Mouse (Mus musculus): ENCODE data around the gene Stab1. TPM values are rescaled to one million over a fixed set of nuclear protein-coding genes. Genes with fewer than 3 reads are reported as not detected.

Gene Stab1
- polyA plus RNA-seq, 1 experiment: 17.0 TPM

DNA sequence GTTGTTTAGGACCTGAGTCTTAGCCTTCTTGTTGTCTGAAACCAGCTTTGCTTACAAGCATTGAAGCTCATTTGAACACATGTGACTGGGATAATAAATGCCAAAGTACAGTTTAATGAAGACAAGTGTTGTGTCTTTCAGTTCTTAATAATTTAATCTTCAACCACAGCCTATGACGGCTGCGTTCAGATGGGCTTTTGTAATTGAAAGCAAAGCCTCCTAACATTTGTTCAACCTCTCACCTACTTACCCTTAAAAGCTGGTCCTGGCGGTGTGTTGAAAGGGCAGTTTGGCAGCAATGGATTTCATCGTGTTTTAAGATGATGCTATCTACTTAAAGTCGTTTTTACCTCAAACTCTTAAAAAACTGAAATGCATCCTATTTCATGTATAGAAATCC, 56.3 kb downstream of the Stab1 start:
- no peak overlapping the region for H3K27ac ChIP-seq (ENCODE audit: insufficient read depth, low read length)
- H3K4me3 ChIP-seq (ENCODE audit: insufficient read depth, low read length): no peak overlapping the region
- TF ChIP-seq CTCF (IDR thresholded peaks at IDR 0.05; ENCODE audit: extremely low read depth, insufficient read depth, low read length): no peak
- TF ChIP-seq POLR2A (IDR thresholded peaks at IDR 0.05; ENCODE audit: extremely low read depth, insufficient read depth, low read length): no peak
- no peaks in the 10 kb centered on the region for H3K4me1 ChIP-seq (ENCODE audit: control insufficient read depth, insufficient read depth, low read length)

DNA sequence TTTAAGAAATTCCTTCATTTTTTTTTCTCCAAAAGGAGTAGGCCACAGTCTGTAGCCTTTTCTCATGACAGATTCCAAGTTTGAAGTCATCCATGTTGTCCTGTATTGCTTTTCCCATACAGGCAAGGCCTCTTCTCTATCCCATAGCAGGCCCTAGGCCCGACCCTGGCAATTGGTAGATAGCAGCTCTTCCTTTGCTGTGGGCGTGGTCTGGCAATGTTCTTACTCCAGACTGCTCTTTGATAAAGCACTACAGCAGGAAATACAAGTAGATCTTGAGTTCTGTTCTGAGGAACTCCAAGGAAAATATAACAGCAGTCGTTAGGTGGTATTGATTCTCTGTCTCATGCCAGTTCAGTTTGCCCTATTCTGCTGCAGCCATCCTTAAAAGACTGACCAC, 57.8 kb downstream of the Stab1 start:
- H3K27ac ChIP-seq (ENCODE audit: insufficient read depth, low read length): no peak overlapping the region
- no peak for TF ChIP-seq POLR2A (IDR thresholded peaks at IDR 0.05; ENCODE audit: extremely low read depth, insufficient read depth, low read length)
- no peak for TF ChIP-seq CTCF (IDR thresholded peaks at IDR 0.05; ENCODE audit: extremely low read depth, insufficient read depth, low read length)
- no peaks in the 10 kb centered on the region for H3K4me1 ChIP-seq (ENCODE audit: control insufficient read depth, insufficient read depth, low read length)
- no peak overlapping the region for H3K4me3 ChIP-seq (ENCODE audit: insufficient read depth, low read length)

DNA sequence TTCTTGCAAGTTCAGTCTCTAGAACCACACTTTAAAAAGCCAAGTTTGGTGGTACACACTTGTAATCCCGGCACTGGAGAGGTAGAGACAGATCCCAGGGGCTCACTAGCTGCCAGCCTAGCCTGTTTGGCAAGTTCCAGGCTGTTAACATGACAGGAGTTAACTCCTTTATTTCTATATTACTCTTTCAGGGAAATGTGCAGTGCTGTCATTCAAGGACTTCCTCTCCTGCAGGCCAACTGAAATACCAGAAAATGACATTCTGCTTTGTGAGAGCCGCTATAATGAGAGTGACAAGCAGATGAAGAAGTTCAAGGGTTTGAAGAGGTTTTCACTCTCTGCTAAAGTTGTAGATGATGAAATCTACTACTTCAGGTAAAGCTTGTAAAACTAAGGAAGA, 63.3 kb downstream of the Stab1 start:
- H3K4me1 ChIP-seq (ENCODE audit: control insufficient read depth, insufficient read depth, low read length): no peaks in the 10 kb centered on the region
- H3K27ac ChIP-seq (ENCODE audit: insufficient read depth, low read length): no peak overlapping the region
- H3K4me3 ChIP-seq (ENCODE audit: insufficient read depth, low read length): no peak overlapping the region
- no peak for TF ChIP-seq CTCF (IDR thresholded peaks at IDR 0.05; ENCODE audit: extremely low read depth, insufficient read depth, low read length)

DNA sequence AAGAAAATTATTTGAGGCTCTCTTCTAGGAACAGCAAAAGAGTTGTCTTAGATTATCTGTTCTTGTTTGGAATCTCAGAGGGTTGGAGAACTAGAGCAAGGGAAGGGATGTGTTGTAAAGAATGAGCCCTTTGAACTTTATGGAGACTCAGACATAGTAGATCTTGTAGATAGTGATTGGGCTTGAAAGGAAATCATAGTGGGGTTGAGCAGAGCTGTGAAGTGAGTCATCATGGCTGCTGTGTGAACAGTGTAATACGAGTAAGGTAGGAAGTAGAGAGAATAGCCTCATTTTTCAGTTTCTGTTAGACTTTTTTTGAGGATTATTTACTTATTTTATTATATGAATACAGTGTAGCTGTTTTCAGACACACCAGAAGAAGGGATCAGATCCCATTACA, 78.5 kb downstream of the Stab1 start:
- Histone ChIP-seq H3K27ac (ENCODE audit: insufficient read depth, low read length) (no peak overlapping the region), H3K4me3 (ENCODE audit: insufficient read depth, low read length) (no peak overlapping the region), H3K4me1 (ENCODE audit: control insufficient read depth, insufficient read depth, low read length) (no peaks in the 10 kb centered on the region)
- TF ChIP-seq CTCF (IDR thresholded peaks at IDR 0.05; ENCODE audit: extremely low read depth, insufficient read depth, low read length): no peak
- no peak for TF ChIP-seq POLR2A (IDR thresholded peaks at IDR 0.05; ENCODE audit: extremely low read depth, insufficient read depth, low read length)

Other genes with a start within 250 kb of the Stab1 start
- 33.1 and 33.5 TPM in 2 replicates for gene Itih3, start 244.9 kb downstream of the Stab1 start, polyA plus RNA-seq (2012; rRNA removed)
- not detected in 2 replicates for gene Itih1, start 225.4 kb downstream of the Stab1 start, polyA plus RNA-seq (2012; rRNA removed)
- gene Nek4, start 217.3 kb downstream of the Stab1 start, polyA plus RNA-seq (2012; rRNA removed): 13.3 and 14.2 TPM in 2 replicates
- 93.9 and 94.9 TPM in 2 replicates for gene Glt8d1, start 167.2 kb downstream of the Stab1 start, polyA plus RNA-seq (2012; rRNA removed)
- gene Spcs1, start 167.0 kb downstream of the Stab1 start, polyA plus RNA-seq (2012; rRNA removed): 251 and 272 TPM in 2 replicates
- 15.5 and 17.0 TPM in 2 replicates for gene Pbrm1, start 149.5 kb downstream of the Stab1 start, polyA plus RNA-seq (2012; rRNA removed)
- gene Gnl3, start 149.5 kb downstream of the Stab1 start, polyA plus RNA-seq (2012; rRNA removed): 55.6 and 57.8 TPM in 2 replicates
- gene Smim4, start 39.7 kb downstream of the Stab1 start, polyA plus RNA-seq (2012; rRNA removed): 26.7 and 28.4 TPM in 2 replicates
- gene Nt5dc2, start 37.6 kb downstream of the Stab1 start, polyA plus RNA-seq (2012; rRNA removed): 12.8 and 13.0 TPM in 2 replicates
- 43.3 and 50.1 TPM in 2 replicates for gene Tnnc1, start 39.7 kb upstream of the Stab1 start, polyA plus RNA-seq (2012; rRNA removed)
- 293 TPM in 2 replicates for gene Nisch, start 48.3 kb upstream of the Stab1 start, polyA plus RNA-seq (2012; rRNA removed)
- gene Sema3g, start 49.2 kb upstream of the Stab1 start, polyA plus RNA-seq (2012; rRNA removed): 3.1 and 3.2 TPM in 2 replicates
- 5.3 and 7.6 TPM in 2 replicates for gene Phf7, start 82.7 kb upstream of the Stab1 start, polyA plus RNA-seq (2012; rRNA removed)
- gene Bap1, start 82.8 kb upstream of the Stab1 start, polyA plus RNA-seq (2012; rRNA removed): 140 and 143 TPM in 2 replicates
- 6.0 and 6.5 TPM in 2 replicates for gene Dnah1, start 155.3 kb upstream of the Stab1 start, polyA plus RNA-seq (2012; rRNA removed)
- gene Capn7, start 168.0 kb upstream of the Stab1 start, polyA plus RNA-seq (2012; rRNA removed): 31.2 and 32.4 TPM in 2 replicates

All from cortical plate, adult 2 months (tissue).